Mouse (Mus musculus) stomach, embryonic 14.5 days (tissue): ENCODE results near the gene Gadl1. TPM values are rescaled to one million over a fixed set of nuclear protein-coding genes. Genes with fewer than 3 reads are reported as not detected.
"Not testable (repeated sequence)": the region's sequence is repeated elsewhere in the genome, so short reads cannot be mapped to it uniquely, and the experiment has no call there.

ENCODE experiments used
- ATAC-seq: fragments of 200-750 bp; cut with Nextera tagmentation; 2 replicates; pipeline ENCODE4 v1.8.0; 2017; ENCODE audit warnings: low read depth, moderate TSS enrichment; ENCODE audit not compliant: insufficient number of reproducible peaks, insufficient read depth, low FRiP score
- H3K27ac ChIP-seq: fragments of 300-500 bp; sonication (generic); 2 replicates; pipeline ENCODE4 v1.5.1; 2014; ENCODE audit warnings: mild to moderate bottlenecking, low read length, moderate library complexity, mixed read lengths
- H3K27me3 ChIP-seq: fragments of 300-500 bp; sonication (generic); 2 replicates; pipeline ENCODE4 v1.6.1; 2014; ENCODE audit warnings: low read length, control low read depth, mixed read lengths; ENCODE audit not compliant: control insufficient read depth, insufficient read depth
- H3K36me3 ChIP-seq: fragments of 300-500 bp; sonication (generic); 2 replicates; pipeline ENCODE4 v1.6.1; 2014; ENCODE audit warnings: mild to moderate bottlenecking, control low read depth, low read length, moderate library complexity, mixed read lengths; ENCODE audit not compliant: control insufficient read depth, insufficient read depth
- H3K4me1 ChIP-seq: fragments of 300-500 bp; sonication (generic); 2 replicates; pipeline ENCODE4 v1.6.1; 2014; ENCODE audit warnings: low read length, control low read depth, mixed read lengths; ENCODE audit not compliant: control insufficient read depth, insufficient read depth
- H3K4me2 ChIP-seq: fragments of 300-500 bp; sonication (generic); replicated peaks from 2 replicates; pipeline ENCODE4 v1.6.1; 2014; ENCODE audit warnings: low read depth, low read length, control low read depth
- H3K4me3 ChIP-seq: fragments of 300-500 bp; sonication (generic); 2 replicates; pipeline ENCODE4 v1.5.1; 2014; ENCODE audit warnings: low read depth, low read length, control low read depth
- H3K9ac ChIP-seq: fragments of 300-500 bp; sonication (generic); replicated peaks from 2 replicates; pipeline ENCODE4 v1.6.1; 2014; ENCODE audit warnings: low read depth, mild to moderate bottlenecking, control low read depth, low read length, moderate library complexity, mixed read lengths
- H3K9me3 ChIP-seq: fragments of 300-500 bp; sonication (generic); 2 replicates; pipeline ENCODE4 v1.6.1; 2016; ENCODE audit warnings: low read depth, low read length, control low read depth; ENCODE audit not compliant: control insufficient read depth
- WGBS: fragments of 180-500 bp; shearing (Covaris S2); extraction: QIAGEN DNeasy Blood & Tissue Kit; methylation state at CpG from one replicate; pipeline ENCODE4 v1.1.7; 2014; 5-methylcytosine and 5-hydroxymethylcytosine counted together
- polyA plus RNA-seq: library from polyadenylated mRNA; unstranded; fragments of >200 nt; fragmentation: Nextera tagmentation; extraction: Ambion mirVana; gene quantifications from 2 replicates; pipeline ENCODE4 v1.2.1, GENCODE M21; 2014

The Gadl1 gene
- polyA plus RNA-seq, 1 experiment from 2014 or later: 0.25 TPM

DNA sequence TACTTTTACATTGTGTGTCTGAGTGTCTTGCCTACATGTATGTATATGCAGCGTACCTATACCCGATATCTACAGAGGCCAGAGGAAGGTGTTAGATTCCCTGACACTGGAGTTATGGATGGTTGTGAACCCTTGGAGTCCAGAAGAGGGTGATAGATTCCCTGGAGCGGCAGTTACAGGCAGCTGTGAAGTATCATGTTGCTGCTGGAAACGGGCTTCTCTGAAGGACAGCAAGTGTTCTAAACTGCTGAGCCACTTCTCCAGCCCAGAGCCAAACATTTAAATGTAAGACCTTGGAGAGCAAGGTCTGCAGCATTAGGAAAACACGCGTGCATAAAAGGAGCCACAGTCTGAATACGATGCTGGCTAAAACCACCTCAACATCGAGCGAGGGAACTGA is 107.0 kb downstream of the Gadl1 start:
- H3K4me2 ChIP-seq: no peak overlapping the region
- peaks cover 7% of the 10 kb centered on the region; the same call in 1 of the 2 replicates for H3K4me1 ChIP-seq
- H3K27me3 ChIP-seq: no peaks in the 10 kb centered on the region
- no peaks in the 10 kb centered on the region for H3K36me3 ChIP-seq
- no peaks in the 10 kb centered on the region for H3K9me3 ChIP-seq
- H3K4me3 ChIP-seq: no peak overlapping the region
- H3K27ac ChIP-seq: no peak overlapping the region
- 45% methylated on average over 9 of the region's 9 CpGs for WGBS
- no peak overlapping the region for H3K9ac ChIP-seq
- no peak for ATAC-seq

DNA sequence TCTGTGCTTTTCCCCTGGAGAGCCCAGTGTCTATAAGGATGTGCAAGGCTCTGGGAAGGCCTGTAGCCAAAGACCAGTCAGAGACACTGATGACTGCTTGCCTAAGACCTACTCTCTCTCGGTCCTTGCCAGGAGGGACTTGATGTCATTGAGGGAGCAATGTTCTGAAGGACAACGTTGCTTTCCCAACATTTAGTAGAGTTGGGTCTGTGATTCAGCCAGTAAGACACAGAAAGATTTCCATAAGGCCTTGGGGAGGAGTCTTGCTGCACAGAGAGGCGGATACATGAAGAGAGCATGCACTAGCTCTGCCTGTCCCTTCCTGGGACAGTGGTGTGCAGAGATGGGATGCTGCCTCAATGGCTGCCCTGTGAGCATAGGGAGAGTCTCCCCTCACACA is 107.8 kb downstream of the Gadl1 start:
- Histone ChIP-seq H3K4me1 (peaks cover 7% of the 10 kb centered on the region; the same call in 1 of the 2 replicates), H3K9me3 (no peaks in the 10 kb centered on the region), H3K27ac (no peak overlapping the region), H3K4me3 (no peak overlapping the region), H3K9ac (no peak overlapping the region), H3K36me3 (no peaks in the 10 kb centered on the region), H3K4me2 (no peak overlapping the region), H3K27me3 (no peaks in the 10 kb centered on the region)
- ATAC-seq: no peak
- 87% methylated on average over 3 of the region's 3 CpGs for WGBS

DNA sequence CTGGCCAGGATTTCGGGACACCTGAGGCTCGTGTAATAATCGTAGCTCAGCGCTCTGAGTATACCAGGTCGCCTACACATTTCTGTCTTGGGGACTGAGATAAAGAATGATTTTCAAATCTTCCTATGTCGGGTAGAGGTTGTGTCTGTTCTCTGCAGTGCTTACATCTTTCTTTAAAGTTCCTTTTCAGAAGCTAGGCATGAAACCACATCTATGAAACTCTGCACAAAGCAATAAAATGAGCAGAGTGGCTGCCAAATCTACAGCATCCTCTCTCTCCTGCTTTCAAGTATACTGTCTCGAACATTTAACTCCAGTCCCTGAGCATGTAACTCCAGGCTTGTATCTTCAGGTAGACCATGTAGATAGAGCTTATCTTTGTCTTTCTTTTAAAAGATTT is 109.3 kb downstream of the Gadl1 start:
- Histone ChIP-seq H3K9me3 (no peaks in the 10 kb centered on the region), H3K4me3 (no peak overlapping the region), H3K27me3 (no peaks in the 10 kb centered on the region), H3K27ac (no peak overlapping the region), H3K9ac (no peak overlapping the region), H3K4me1 (peaks cover 7% of the 10 kb centered on the region; the same call in 1 of the 2 replicates), H3K36me3 (no peaks in the 10 kb centered on the region), H3K4me2 (no peak overlapping the region)
- WGBS: 88% methylated on average over 7 of the region's 7 CpGs
- no peak for ATAC-seq

DNA sequence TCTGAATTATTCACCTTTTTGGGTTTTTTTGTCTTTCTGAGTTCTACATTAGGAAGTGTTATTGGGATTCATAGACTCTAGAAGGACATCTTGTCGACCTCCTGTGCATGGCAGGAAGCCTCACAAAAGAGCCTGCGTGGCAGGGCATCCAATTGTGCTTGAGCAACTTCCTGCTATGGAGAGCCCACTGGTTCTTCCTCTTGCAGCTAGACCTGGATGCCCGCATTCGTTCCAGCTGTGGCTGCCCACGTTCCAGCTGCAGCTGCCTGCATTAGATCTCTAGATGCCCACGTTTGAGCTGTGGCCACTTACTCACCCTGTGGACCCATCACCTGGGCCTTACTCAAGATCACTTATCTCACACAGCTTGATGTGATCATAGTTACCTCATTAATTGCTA is 116.1 kb downstream of the Gadl1 start:
- Histone ChIP-seq H3K4me3 (no peak overlapping the region), H3K4me2 (no peak overlapping the region), H3K9ac (no peak overlapping the region), H3K36me3 (no peaks in the 10 kb centered on the region), H3K9me3 (no peaks in the 10 kb centered on the region), H3K4me1 (no peaks in the 10 kb centered on the region), H3K27me3 (no peaks in the 10 kb centered on the region), H3K27ac (no peak overlapping the region)
- no peak for ATAC-seq
- WGBS: 84% methylated on average over 6 of the region's 6 CpGs

DNA sequence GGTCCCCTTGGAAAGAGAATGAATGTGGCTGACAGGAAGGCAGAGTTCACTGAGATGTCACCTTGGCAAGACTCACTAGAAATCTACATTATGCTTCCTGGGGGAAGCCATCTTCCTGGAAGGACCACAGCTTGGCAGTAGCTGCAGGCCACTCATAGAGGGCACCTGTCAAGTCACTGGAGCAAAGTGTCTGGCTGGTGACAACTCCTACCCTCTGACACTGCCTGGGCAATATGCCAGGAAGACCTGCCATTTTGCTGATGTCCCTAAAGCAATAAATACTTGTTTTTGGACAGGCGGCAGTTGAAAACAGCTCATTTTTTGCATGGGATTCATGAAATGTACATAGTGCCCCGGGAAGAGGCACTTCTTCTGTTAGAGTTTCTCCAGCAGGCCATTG is 119.8 kb downstream of the Gadl1 start:
- Histone ChIP-seq H3K4me3 (no peak overlapping the region), H3K9ac (no peak overlapping the region), H3K27me3 (no peaks in the 10 kb centered on the region), H3K4me1 (no peaks in the 10 kb centered on the region), H3K4me2 (no peak overlapping the region), H3K9me3 (no peaks in the 10 kb centered on the region), H3K36me3 (no peaks in the 10 kb centered on the region), H3K27ac (no peak overlapping the region)
- WGBS: 90% methylated on average over 2 of the region's 2 CpGs
- no peak for ATAC-seq

DNA sequence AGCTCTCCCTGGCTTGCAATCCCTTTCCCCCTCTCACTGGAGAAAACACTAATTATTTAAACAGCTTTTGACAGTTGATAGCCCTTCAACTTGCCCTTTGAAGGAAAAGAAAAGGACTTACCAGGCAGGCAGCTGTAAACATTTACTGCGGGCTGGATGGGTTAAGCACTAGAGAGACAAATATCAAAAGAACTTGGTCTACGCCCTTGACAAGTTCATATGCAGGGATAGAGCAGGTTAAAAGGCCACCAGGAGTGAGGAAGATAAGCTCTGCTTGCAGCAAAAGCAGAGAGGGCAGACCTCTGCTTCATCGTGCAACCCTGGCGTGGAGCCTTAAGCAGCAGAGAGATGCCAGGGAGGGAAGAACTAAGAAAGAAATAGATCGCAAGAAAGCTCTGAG is 123.5 kb downstream of the Gadl1 start:
- Histone ChIP-seq H3K27me3 (no peaks in the 10 kb centered on the region), H3K4me3 (no peak overlapping the region), H3K9me3 (no peaks in the 10 kb centered on the region), H3K27ac (no peak overlapping the region), H3K9ac (no peak overlapping the region), H3K36me3 (no peaks in the 10 kb centered on the region), H3K4me1 (no peaks in the 10 kb centered on the region), H3K4me2 (no peak overlapping the region)
- 28% methylated on average over 5 of the region's 5 CpGs for WGBS
- ATAC-seq: no peak

DNA sequence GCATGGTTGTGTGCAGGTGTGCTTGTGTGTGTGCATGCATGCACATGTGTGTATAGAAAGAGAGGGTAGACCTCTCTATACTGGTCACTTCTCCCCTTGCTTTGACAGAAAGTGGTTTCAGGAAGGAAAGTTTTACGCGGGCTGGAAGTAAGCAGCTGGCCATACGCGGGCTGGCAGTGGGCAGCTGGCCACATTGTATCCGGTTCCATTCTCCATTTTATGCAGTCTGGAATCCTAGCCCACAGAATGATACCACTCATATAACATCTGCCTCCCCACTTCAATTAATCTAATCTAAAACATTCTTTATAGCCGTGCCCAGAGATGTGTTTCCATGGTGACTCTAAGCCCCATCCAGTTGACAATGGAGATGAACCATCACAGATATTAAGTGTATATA is 129.0 kb downstream of the Gadl1 start:
- no peak for ATAC-seq
- H3K4me1 ChIP-seq: no peaks in the 10 kb centered on the region
- no peak overlapping the region for H3K27ac ChIP-seq
- H3K9me3 ChIP-seq: no peaks in the 10 kb centered on the region
- 78% methylated on average over 6 of the region's 6 CpGs for WGBS
- H3K36me3 ChIP-seq: no peaks in the 10 kb centered on the region
- no peaks in the 10 kb centered on the region for H3K27me3 ChIP-seq
- no peak overlapping the region for H3K4me3 ChIP-seq
- H3K9ac ChIP-seq: no peak overlapping the region
- no peak overlapping the region for H3K4me2 ChIP-seq

DNA sequence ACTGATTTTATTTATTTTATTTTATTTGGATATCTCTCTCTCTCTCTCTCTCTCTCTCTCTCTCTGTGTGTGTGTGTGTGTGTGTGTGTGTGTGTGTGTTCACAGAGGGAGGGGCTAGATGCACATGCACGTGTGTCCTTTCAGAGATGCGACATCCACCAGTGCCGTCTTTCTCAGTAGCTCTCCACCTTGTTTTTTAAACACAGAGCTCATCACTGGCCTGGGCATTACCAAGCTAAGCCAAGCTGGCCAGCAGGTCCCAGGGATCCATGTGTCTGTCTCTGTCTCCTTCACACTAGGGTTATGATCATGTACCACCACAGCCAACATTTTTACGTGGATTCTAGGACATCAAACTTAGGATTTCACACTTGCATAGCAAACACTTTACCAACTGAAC is 130.7 kb downstream of the Gadl1 start:
- Histone ChIP-seq H3K9me3 (no peaks in the 10 kb centered on the region), H3K27ac (no peak overlapping the region), H3K9ac (no peak overlapping the region), H3K4me1 (no peaks in the 10 kb centered on the region), H3K27me3 (no peaks in the 10 kb centered on the region), H3K4me2 (no peak overlapping the region), H3K36me3 (no peaks in the 10 kb centered on the region), H3K4me3 (no peak overlapping the region)
- 79% methylated on average over 4 of the region's 4 CpGs for WGBS
- ATAC-seq: no peak

DNA sequence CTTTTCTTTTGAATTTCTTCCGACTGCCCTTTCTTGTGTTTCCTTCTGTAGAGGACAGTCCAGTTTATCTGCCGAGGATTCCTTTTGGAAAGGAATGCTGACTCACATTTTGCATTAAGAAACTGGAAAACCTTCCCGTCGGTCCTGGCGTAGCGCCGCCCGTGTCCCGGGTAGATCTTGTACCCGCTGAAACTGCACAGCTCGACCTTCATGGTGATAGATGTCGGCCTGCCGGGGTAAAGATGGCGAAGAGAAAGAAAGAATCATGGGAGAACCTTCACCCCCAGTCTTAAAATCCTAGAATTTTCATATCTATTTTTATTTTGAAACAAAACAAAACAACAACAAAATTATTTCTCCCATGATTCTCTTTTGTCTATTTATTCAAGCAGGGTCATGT is 131.6 kb downstream of the Gadl1 start:
- ATAC-seq, H3K4me3 ChIP-seq, H3K9ac ChIP-seq, H3K27ac ChIP-seq, H3K27me3 ChIP-seq, H3K9me3 ChIP-seq, H3K4me1 ChIP-seq, H3K4me2 ChIP-seq, H3K36me3 ChIP-seq: not testable (repeated sequence)
- WGBS: 91% methylated on average over 14 of the region's 14 CpGs
